Mouse (Mus musculus) MEL (cell line): ENCODE results near the gene Galnt6. TPM values are rescaled to one million over a fixed set of nuclear protein-coding genes. Genes with fewer than 3 reads are reported as not detected.

Source experiments
- DNase-seq: peaks from one replicate; pipeline ENCODE4 v3.0.0; 2011; ENCODE audit warnings: low read depth, low spot score
- H3K27ac ChIP-seq: 2 replicates; pipeline ENCODE4 v1.5.1; 2012; ENCODE audit warnings: low read depth, mild to moderate bottlenecking, control low read depth, low read length, moderate library complexity; ENCODE audit not compliant: control insufficient read depth
- H3K27me3 ChIP-seq, 2 experiments: fragments of 150-350 bp in 1 of 2; sonication (generic) in 1 of 2; 2 replicates each; pipeline ENCODE4 v1.6.1; 2012; ENCODE audit warnings: low read length in 2 of 2, mild to moderate bottlenecking in 2 of 2, improper control_type of control experiment in 1 of 2, moderate library complexity in 1 of 2; ENCODE audit not compliant: insufficient read depth in 2 of 2, control insufficient read depth in 1 of 2
- H3K36me3 ChIP-seq, 2 experiments: 2 replicates each; pipeline ENCODE4 v1.6.1; 2012 to 2014; ENCODE audit warnings: low read length in 2 of 2, improper control_type of control experiment in 1 of 2, inconsistent platforms in 1 of 2, mild to moderate bottlenecking in 1 of 2; ENCODE audit not compliant: insufficient read depth in 2 of 2, control insufficient read depth in 1 of 2
- H3K4me1 ChIP-seq, 2 experiments: fragments of 150-350 bp in 1 of 2; sonication (generic) in 1 of 2; 2 replicates each; pipeline ENCODE4 v1.6.1; 2012; ENCODE audit warnings: low read length in 2 of 2, improper control_type of control experiment in 1 of 2, mild to moderate bottlenecking in 1 of 2; ENCODE audit not compliant: insufficient read depth in 2 of 2, control insufficient read depth in 1 of 2
- H3K4me3 ChIP-seq, 2 experiments: fragments of 150-350 bp in 1 of 2; sonication (generic) in 1 of 2; 2 replicates each; pipeline ENCODE4 v1.5.1; 2012; ENCODE audit warnings: low read depth in 2 of 2, low read length in 2 of 2, mild to moderate bottlenecking in 2 of 2, moderate library complexity in 2 of 2, control low read depth in 1 of 2, improper control_type of control experiment in 1 of 2; ENCODE audit not compliant: control insufficient read depth in 1 of 2, insufficient read depth in 1 of 2
- H3K79me2 ChIP-seq: 2 replicates; pipeline ENCODE4 v1.6.1; 2012; ENCODE audit warnings: mild to moderate bottlenecking, low read length, moderate library complexity; ENCODE audit not compliant: control insufficient read depth, poor library complexity, insufficient read depth
- H3K9ac ChIP-seq: 2 replicates; pipeline ENCODE4 v1.6.1; 2012; ENCODE audit warnings: low read depth, mild to moderate bottlenecking, control low read depth, low read length, moderate library complexity; ENCODE audit not compliant: control insufficient read depth, poor library complexity, severe bottlenecking
- H3K9me3 ChIP-seq: fragments of 150-350 bp; sonication (generic); replicated peaks from 2 replicates; pipeline ENCODE4 v1.6.1; 2012; ENCODE audit warnings: mild to moderate bottlenecking, low read length, improper control_type of control experiment, moderate library complexity; ENCODE audit not compliant: insufficient read depth
- CHD2 ChIP-seq: IDR thresholded peaks from 2 replicates; pipeline ENCODE4 v1.6.1; 2011; ENCODE audit warnings: low read length, improper control_type of control experiment
- CTCF ChIP-seq, 3 experiments: IDR thresholded peaks in 2 of 3; conservative IDR thresholded peaks in 1 of 3; 2 replicates each; pipeline ENCODE4 v1.5.1; 2011 to 2012; ENCODE audit warnings: low read length in 3 of 3, low read depth in 2 of 3, mild to moderate bottlenecking in 2 of 3, improper control_type of control experiment in 1 of 3, inconsistent platforms in 1 of 3, mixed read lengths in 1 of 3, moderate library complexity in 1 of 3; ENCODE audit not compliant: control insufficient read depth in 1 of 3, insufficient read depth in 1 of 3, poor library complexity in 1 of 3, severe bottlenecking in 1 of 3
- E2F4 ChIP-seq: IDR thresholded peaks from 2 replicates; pipeline ENCODE4 v1.6.1; 2011; ENCODE audit warnings: low read depth, low read length, improper control_type of control experiment, borderline replicate concordance
- ELF1 ChIP-seq: IDR thresholded peaks from 2 replicates; pipeline ENCODE4 v1.6.1; 2014; ENCODE audit warnings: low read depth, mild to moderate bottlenecking, inconsistent platforms, low read length, improper control_type of control experiment, moderate library complexity
- EP300 ChIP-seq, 2 experiments: IDR thresholded peaks; 2 replicates each; pipeline ENCODE4 v1.6.1; 2011; ENCODE audit warnings: improper control_type of control experiment in 2 of 2, low read length in 2 of 2, low read depth in 1 of 2, mild to moderate bottlenecking in 1 of 2
- ETS1 ChIP-seq: IDR thresholded peaks from 2 replicates; pipeline ENCODE4 v1.6.1; 2012; ENCODE audit warnings: low read depth, mild to moderate bottlenecking, inconsistent platforms, low read length, improper control_type of control experiment, moderate library complexity
- GABPA ChIP-seq: IDR thresholded peaks from 2 replicates; pipeline ENCODE4 v1.6.1; 2012; ENCODE audit warnings: low read depth, mild to moderate bottlenecking, inconsistent platforms, low read length, improper control_type of control experiment, moderate library complexity
- HCFC1 ChIP-seq: IDR thresholded peaks from 2 replicates; pipeline ENCODE4 v1.6.1; 2012; ENCODE audit warnings: low read depth, mild to moderate bottlenecking, inconsistent platforms, low read length, improper control_type of control experiment, moderate library complexity
- MAFK ChIP-seq: IDR thresholded peaks from 2 replicates; pipeline ENCODE4 v1.6.1; 2011; ENCODE audit warnings: low read depth, mild to moderate bottlenecking, low read length, improper control_type of control experiment, borderline replicate concordance
- MAX ChIP-seq: IDR thresholded peaks from 2 replicates; pipeline ENCODE4 v1.6.1; 2011; ENCODE audit warnings: low read length, improper control_type of control experiment
- MAZ ChIP-seq: IDR thresholded peaks from 2 replicates; pipeline ENCODE4 v1.6.1; 2012; ENCODE audit warnings: low read depth, mild to moderate bottlenecking, inconsistent platforms, low read length, improper control_type of control experiment
- MXI1 ChIP-seq: IDR thresholded peaks from 2 replicates; pipeline ENCODE4 v1.6.1; 2011; ENCODE audit warnings: mild to moderate bottlenecking, low read depth, low read length, improper control_type of control experiment
- MYB ChIP-seq: IDR thresholded peaks from 2 replicates; pipeline ENCODE4 v1.6.1; 2011; ENCODE audit warnings: mild to moderate bottlenecking, low read depth, low read length, improper control_type of control experiment
- MYC ChIP-seq: IDR thresholded peaks from 2 replicates; pipeline ENCODE4 v1.6.1; 2011; ENCODE audit warnings: low read depth, mild to moderate bottlenecking, low read length, improper control_type of control experiment, moderate library complexity
- NELFE ChIP-seq: IDR thresholded peaks from 2 replicates; pipeline ENCODE4 v1.6.1; 2011; ENCODE audit warnings: low read depth, low read length, improper control_type of control experiment
- NRF1 ChIP-seq: IDR thresholded peaks from 2 replicates; pipeline ENCODE4 v1.6.1; 2014; ENCODE audit warnings: low read depth, mild to moderate bottlenecking, inconsistent platforms, low read length, improper control_type of control experiment, moderate library complexity; ENCODE audit not compliant: poor library complexity, insufficient read depth, severe bottlenecking
- POLR2A ChIP-seq, 2 experiments: IDR thresholded peaks; 2 replicates each; pipeline ENCODE4 v1.6.1; 2011 to 2012; ENCODE audit warnings: low read length in 2 of 2, mild to moderate bottlenecking in 2 of 2, control low read depth in 1 of 2, improper control_type of control experiment in 1 of 2, low read depth in 1 of 2, moderate library complexity in 1 of 2; ENCODE audit not compliant: control insufficient read depth in 1 of 2, insufficient read depth in 1 of 2, poor library complexity in 1 of 2
- POLR2AphosphoS5 ChIP-seq: IDR thresholded peaks from 2 replicates; pipeline ENCODE4 v1.6.1; 2012; ENCODE audit warnings: low read depth, borderline replicate concordance, mild to moderate bottlenecking, inconsistent platforms, low read length, moderate library complexity, mixed read lengths
- RAD21 ChIP-seq: IDR thresholded peaks from 2 replicates; pipeline ENCODE4 v1.6.1; 2011; ENCODE audit warnings: mild to moderate bottlenecking, low read depth, low read length, improper control_type of control experiment
- RCOR1 ChIP-seq: IDR thresholded peaks from 2 replicates; pipeline ENCODE4 v1.6.1; 2012; ENCODE audit warnings: low read depth, mild to moderate bottlenecking, inconsistent platforms, low read length, improper control_type of control experiment
- SIN3A ChIP-seq: IDR thresholded peaks from 2 replicates; pipeline ENCODE4 v1.6.1; 2012; ENCODE audit warnings: low read length, improper control_type of control experiment, inconsistent platforms
- SMC3 ChIP-seq: IDR thresholded peaks from 2 replicates; pipeline ENCODE4 v1.6.1; 2011; ENCODE audit warnings: low read depth, low read length, improper control_type of control experiment
- TAL1 ChIP-seq: IDR thresholded peaks from 2 replicates; pipeline ENCODE4 v1.6.1; 2012; ENCODE audit warnings: mild to moderate bottlenecking, inconsistent platforms, low read length, moderate library complexity, mixed read lengths
- TCF12 ChIP-seq: IDR thresholded peaks from 2 replicates; pipeline ENCODE4 v1.6.1; 2014; ENCODE audit warnings: low read depth, mild to moderate bottlenecking, inconsistent platforms, low read length, improper control_type of control experiment, moderate library complexity
- USF1 ChIP-seq: IDR thresholded peaks from 2 replicates; pipeline ENCODE4 v1.6.1; 2014; ENCODE audit warnings: low read depth, mild to moderate bottlenecking, inconsistent platforms, low read length, improper control_type of control experiment, moderate library complexity
- ZC3H11A ChIP-seq: IDR thresholded peaks from 2 replicates; pipeline ENCODE4 v1.6.1; 2012; ENCODE audit warnings: low read depth, mild to moderate bottlenecking, inconsistent platforms, low read length, improper control_type of control experiment
- ZKSCAN1 ChIP-seq: IDR thresholded peaks from 2 replicates; pipeline ENCODE4 v1.6.1; 2012; ENCODE audit warnings: low read depth, mild to moderate bottlenecking, inconsistent platforms, low read length, improper control_type of control experiment, moderate library complexity
- ZMIZ1 ChIP-seq: IDR thresholded peaks from 2 replicates; pipeline ENCODE4 v1.6.1; 2012; ENCODE audit warnings: low read depth, mild to moderate bottlenecking, inconsistent platforms, low read length, improper control_type of control experiment, moderate library complexity
- ZNF384 ChIP-seq: IDR thresholded peaks from 2 replicates; pipeline ENCODE4 v1.6.1; 2012; ENCODE audit warnings: low read depth, mild to moderate bottlenecking, inconsistent platforms, low read length, improper control_type of control experiment
- polyA plus RNA-seq, 2 experiments: library from polyadenylated mRNA; stranded (reverse) in 1 of 2; unstranded in 1 of 2; fragments of >175 nt in 1 of 2; fragments of >200 nt in 1 of 2; gene quantifications; 2 replicates each; pipeline versions ENCODE4 v1.2.1 to v1.2.4; 2012; ENCODE audit warnings: low replicate concordance in 2 of 2, low read depth in 1 of 2; ENCODE audit not compliant: insufficient read length in 2 of 2, insufficient read depth in 1 of 2, missing spikeins in 1 of 2
- total RNA-seq: library from RNA; depleted of rRNA; stranded (reverse); fragments of 300-350 nt; gene quantifications from 2 replicates; pipeline ENCODE4 v1.2.3, GENCODE M21; 2012

Gene Galnt6
- total and polyA plus RNA-seq, 3 experiments, result 16.1 to 17.0 TPM; not detected in 1

- H3K9me3 ChIP-seq, result no peaks in the 10 kb centered on the region
- H3K9ac ChIP-seq, result peak within 1 kb of the TSS; percentile 77
- peaks cover 6% of the 10 kb centered on the region for H3K79me2 ChIP-seq
- H3K36me3 ChIP-seq, result peaks cover 0 to 26% of the 10 kb centered on the region in 2 experiments; a peak in 2 of 4 replicates
- peaks cover 23 to 35% of the 10 kb centered on the region in 2 experiments for H3K4me1 ChIP-seq
- peak within 1 kb of the TSS; percentile 67 to 71 for H3K4me3 ChIP-seq
- peak; percentile 64 for DNase-seq
- no peak for TF ChIP-seq CTCF (IDR thresholded peaks at IDR 0.05 in 2 of 3, conservative IDR thresholded peaks at IDR 0.05 in 1 of 3; ENCODE audit: control insufficient read depth in 1 of 3, insufficient read depth in 1 of 3, low read depth in 2 of 3, low read length in 3 of 3, poor library complexity in 1 of 3, severe bottlenecking in 1 of 3)
- no peak for TF ChIP-seq ZKSCAN1
- TF ChIP-seq ZMIZ1, result no peak
- TF ChIP-seq SIN3A, result no peak
- TF ChIP-seq RAD21, result no peak
- no peak for TF ChIP-seq SMC3
- no peak for TF ChIP-seq ZC3H11A
- no peak for TF ChIP-seq POLR2A (IDR thresholded peaks at IDR 0.05; ENCODE audit: control insufficient read depth in 1 of 2, insufficient read depth in 1 of 2, low read depth in 1 of 2, low read length in 2 of 2, poor library complexity in 1 of 2)
- no peak for TF ChIP-seq TCF12
- TF ChIP-seq ELF1, result no peak
- no peak for TF ChIP-seq MYB
- TF ChIP-seq MYC, result no peak
- no peak for TF ChIP-seq NELFE
- no peak for TF ChIP-seq E2F4
- no peaks in the 10 kb centered on the region for H3K27me3 ChIP-seq
- peak within 1 kb of the TSS; percentile 92 for H3K27ac ChIP-seq
Observed at GRCm38 (mm10) chr15:100687430-100687971, 41.7 kb downstream of the Galnt6 start, which contains the start of gene Cela1. TSS of gene Cela1 (minus strand) at chr15:100687921.

- H3K27me3 ChIP-seq, result no peaks in the 10 kb centered on the region
- peak; percentile 89 for DNase-seq
- H3K27ac ChIP-seq, result peak overlapping the region; percentile 92
- H3K4me3 ChIP-seq, result peak overlapping the region; percentile 67 to 71
- H3K4me1 ChIP-seq, result peaks cover 23 to 35% of the 10 kb centered on the region in 2 experiments
- peak overlapping the region; percentile 77 for H3K9ac ChIP-seq
- H3K9me3 ChIP-seq, result no peaks in the 10 kb centered on the region
- peaks cover 0 to 26% of the 10 kb centered on the region in 2 experiments; a peak in 2 of 4 replicates for H3K36me3 ChIP-seq
- H3K79me2 ChIP-seq, result peaks cover 6% of the 10 kb centered on the region
- 0 out of 2 replicates have a peak, but pooled peaks have one; percentile 15 for TF ChIP-seq ZNF384
- peak; percentile 78; the same call in 1 of the 2 replicates for TF ChIP-seq ETS1
- TF ChIP-seq GABPA, result peak; percentile 20; the same call in 1 of the 2 replicates
- peak in 1 of 2 experiments; percentile 72; a peak in 1 of 4 replicates for TF ChIP-seq POLR2A (IDR thresholded peaks at IDR 0.05; ENCODE audit: control insufficient read depth in 1 of 2, insufficient read depth in 1 of 2, low read depth in 1 of 2, low read length in 2 of 2, poor library complexity in 1 of 2)
- TF ChIP-seq CHD2, result no peak; the same call in 1 of the 2 replicates
- TF ChIP-seq MAZ, result peak; percentile 64
- peak; percentile 74; the same call in 1 of the 2 replicates for TF ChIP-seq MYC
- no peak for TF ChIP-seq RAD21
- no peak for TF ChIP-seq MAFK
- 0 out of 2 replicates have a peak, but pooled peaks have one; percentile 25 for TF ChIP-seq USF1
- TF ChIP-seq POLR2AphosphoS5, result no peak
- 0 out of 2 replicates have a peak, but pooled peaks have one; percentile 41 for TF ChIP-seq ELF1
- TF ChIP-seq TCF12, result peak; percentile 61; the same call in 1 of the 2 replicates
- TF ChIP-seq RCOR1, result 0 out of 2 replicates have a peak, but pooled peaks have one; percentile 18
- no peak for TF ChIP-seq ZC3H11A
- peak; percentile 35; the same call in 1 of the 2 replicates for TF ChIP-seq HCFC1
- peak; percentile 77 for TF ChIP-seq MAX
- no peak for TF ChIP-seq TAL1
- TF ChIP-seq NRF1, result no peak
- TF ChIP-seq SIN3A, result peak; percentile 76
- TF ChIP-seq MXI1, result peak; percentile 69
- TF ChIP-seq ZMIZ1, result no peak
- peak; percentile 32 to 66; a peak in 3 of 4 replicates for TF ChIP-seq EP300 (IDR thresholded peaks at IDR 0.05; ENCODE audit: low read depth in 1 of 2, low read length in 2 of 2)
Observed at GRCm38 (mm10) chr15:100686989-100687388, 42.2 kb downstream of the Galnt6 start.
